Mouse (Mus musculus) kidney, adult 10 weeks (tissue): ENCODE data around the gene Trim46. TPM values are rescaled to one million over a fixed set of nuclear protein-coding genes. Genes with fewer than 3 reads are reported as not detected.

ENCODE experiments used
- polyA plus RNA-seq: library from polyadenylated mRNA; stranded (reverse); fragments of 350-450 nt; fragmentation: Illumina TruSeq; extraction: RNeasy Lipid Tissue Mini Kit (QIAGEN cat#74804); gene quantifications from one replicate; pipeline ENCODE4 v1.2.3, GENCODE M21; 2014; ENCODE audit warnings: low read depth, low replicate concordance

Gene Trim46
- polyA plus RNA-seq = not detected

DNA sequence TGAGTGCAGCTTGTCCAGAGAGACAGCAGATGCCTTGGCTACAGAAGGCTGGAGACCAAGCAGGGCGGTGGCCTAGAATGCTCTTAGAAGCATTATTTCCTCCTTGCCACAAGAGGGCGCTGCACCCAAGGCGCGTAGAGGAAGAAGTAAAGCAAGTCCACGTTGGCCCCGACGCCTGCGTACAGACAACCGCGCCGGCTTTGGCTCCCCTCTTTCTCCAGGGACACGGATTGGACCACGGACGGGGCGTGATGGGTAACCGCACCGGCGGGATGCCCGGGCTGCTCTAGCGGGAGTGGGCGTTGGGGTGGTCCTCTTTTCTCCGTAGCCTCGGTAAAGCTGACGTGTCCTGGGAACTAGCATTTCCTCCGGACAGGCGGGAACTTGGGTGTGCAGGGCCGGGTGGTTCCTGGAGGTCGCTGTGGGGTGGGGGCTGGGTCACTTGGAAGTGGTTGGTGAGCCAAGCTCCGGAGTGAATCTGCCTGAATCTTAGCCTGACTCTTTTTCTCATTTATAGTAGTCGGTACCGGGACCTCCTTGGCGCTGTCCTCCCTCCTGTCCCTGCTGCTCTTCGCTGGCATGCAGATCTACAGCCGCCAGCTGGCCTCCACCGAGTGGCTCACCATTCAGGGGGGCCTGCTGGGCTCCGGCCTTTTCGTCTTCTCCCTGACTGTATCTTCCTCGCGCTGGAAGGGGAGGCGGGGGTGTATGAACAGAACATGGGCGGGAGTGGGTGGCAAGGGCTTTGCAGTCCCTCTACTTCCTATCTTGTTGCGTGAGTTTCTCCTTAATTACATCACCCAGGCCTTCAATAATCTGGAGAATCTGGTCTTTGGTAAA, at the start of gene Trim46:
Gene Trim46 (minus strand): TSS at position 49 of the 840 bp plus-strand sequence.

DNA sequence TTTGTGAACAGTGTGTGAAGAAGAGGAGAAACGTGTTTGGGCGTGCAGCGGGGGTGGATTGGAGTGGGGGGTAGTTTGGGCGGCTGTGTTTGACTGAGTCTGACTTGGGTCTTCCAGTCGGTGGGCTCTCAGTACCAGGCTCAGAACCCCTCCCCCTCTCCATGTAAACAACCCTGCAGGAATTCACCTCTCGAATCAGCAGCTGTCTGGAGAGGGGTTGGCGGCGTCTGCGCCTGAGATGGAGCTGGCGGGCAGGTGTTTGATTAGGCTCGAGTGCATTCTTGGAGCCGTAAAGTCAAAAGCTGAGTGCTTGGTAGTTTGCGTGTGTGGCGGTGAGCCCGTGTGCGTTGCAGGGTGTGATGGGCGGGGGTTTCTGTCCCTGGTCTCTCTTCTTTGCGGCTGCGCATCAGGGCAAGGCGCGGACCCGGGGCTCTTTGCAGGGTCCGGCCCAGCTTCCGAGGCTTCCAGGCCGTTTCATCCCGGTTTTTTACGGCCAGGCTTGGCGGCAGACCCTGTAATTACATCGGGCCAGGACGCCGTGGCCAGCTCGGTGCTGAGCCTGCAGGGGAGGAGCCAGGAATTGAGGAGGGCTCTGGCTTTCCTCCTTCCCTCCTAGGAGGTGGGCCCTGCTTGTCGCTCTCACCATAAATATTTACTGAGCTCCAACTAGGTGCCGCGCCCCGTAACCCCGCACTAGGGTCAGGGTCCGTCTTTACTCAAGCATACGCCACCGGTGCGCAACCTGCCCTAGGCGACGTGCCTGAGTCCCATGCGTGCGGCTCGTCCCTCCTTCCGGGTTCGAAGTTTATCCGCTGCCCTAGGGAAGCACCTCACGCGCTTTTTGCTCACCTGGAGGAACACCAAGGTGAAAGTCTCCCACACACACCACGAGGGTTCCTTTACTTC, 34.8 kb upstream of the Trim46 start, which contains the start of gene Efna1:
Gene Efna1 (minus strand): TSS at position 537 of the 906 bp plus-strand sequence.

DNA sequence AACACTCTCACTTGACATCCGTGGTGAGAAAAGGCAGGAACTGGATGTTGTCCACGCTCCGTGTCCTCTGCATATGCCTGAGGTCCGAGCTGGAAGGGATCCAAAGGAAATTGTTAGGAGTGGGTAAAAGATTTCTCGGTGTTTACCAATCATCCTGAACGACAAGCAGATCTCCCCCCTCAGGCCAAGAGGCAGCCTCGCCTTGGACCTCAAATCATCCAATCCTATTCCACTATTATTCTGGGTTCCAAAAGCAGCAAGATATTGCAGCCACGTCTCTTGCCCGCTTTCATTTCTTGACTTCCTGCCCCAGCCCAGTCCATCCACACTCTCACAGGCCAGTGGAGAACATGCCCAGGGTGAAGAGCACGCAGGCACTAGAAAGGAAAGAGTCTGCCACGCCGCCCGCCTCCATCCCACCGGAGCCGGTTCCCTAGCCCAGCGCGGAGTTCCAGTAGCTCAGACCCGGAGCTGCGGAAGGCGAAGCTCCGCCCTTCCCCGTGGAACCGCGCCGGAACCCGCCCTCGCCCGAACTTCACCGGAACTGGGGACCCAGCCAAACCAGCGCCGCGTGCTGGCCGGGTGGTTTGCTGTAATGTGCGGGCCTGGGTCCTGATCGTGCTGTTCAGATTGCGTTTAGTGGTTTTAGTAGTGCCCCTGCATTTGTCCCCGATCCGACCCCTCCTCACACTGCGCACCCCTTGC, 24.1 kb upstream of the Trim46 start, which contains the start of gene Slc50a1:
Gene Slc50a1 (minus strand): TSS at position 520 of the 705 bp plus-strand sequence.

DNA sequence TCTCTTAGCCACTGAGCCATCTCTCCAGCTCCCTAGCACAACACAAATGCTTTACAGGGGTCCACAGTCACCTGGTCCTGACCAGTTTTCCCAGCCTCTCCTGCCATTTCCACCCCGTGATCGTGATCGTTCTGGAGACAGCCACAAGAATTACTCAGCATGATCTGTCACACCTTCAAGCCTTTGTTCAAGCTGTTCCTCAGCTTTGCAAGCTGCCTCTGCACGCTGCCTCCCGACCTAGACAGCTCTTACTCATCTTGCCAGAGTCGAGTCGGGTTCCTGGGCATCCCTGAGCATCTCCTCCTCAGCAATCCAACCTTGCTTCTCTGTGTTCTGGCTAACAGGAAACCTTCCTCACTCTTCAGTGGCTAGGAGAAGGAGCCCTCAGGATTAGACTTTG, 13.0 kb upstream of the Trim46 start, which contains the start of gene Dpm3:
Gene Dpm3 (plus strand): TSS at position 283 of the 400 bp plus-strand sequence.

DNA sequence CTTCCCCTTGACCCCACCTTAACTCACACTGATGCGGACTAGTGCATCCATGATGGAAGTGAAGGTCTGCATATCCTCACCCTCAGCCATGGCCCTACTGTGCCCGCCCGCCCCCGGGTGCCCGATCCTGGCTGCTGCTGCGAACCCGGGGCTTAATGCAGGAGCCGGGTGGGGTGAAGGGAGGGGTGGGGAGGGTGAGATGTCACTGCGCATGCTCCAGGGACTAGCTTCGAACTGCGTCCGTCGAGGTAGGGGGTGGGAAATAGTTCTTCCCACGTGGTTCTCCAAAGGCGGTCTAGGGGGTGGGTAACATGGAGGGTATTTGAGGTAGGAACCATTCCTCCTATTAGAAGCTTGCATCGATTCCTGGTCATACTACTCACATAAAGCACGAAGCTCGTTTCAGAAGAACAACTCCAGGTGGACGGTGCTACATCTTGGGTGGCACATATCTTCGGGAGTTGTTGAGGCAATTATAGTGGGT, 379 bp downstream of the Trim46 start, which contains the start of gene Krtcap2:
Gene Krtcap2 (plus strand): TSS at position 279 of the 484 bp plus-strand sequence.

DNA sequence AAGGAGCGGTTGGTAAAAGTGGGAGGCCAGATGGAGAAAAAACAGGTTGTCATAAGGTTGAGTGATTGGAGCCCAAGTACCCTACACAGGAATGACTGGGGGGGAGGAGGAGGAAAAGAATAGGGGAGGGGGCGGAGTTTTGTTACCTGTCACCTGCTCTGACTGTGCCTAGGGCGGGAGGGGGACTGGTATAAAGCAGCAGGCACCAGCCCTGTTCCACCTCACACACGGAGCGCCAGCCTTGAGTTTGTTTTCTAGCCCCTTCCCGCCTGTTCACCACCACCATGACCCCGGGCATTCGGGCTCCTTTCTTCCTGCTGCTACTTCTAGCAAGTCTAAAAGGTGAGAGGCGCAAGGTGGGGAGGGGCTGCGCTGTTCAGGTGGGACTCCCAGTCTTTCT, 17.3 kb downstream of the Trim46 start, which contains the start of gene Muc1:
Gene Muc1 (plus strand): TSS at position 222 of the 400 bp plus-strand sequence.

DNA sequence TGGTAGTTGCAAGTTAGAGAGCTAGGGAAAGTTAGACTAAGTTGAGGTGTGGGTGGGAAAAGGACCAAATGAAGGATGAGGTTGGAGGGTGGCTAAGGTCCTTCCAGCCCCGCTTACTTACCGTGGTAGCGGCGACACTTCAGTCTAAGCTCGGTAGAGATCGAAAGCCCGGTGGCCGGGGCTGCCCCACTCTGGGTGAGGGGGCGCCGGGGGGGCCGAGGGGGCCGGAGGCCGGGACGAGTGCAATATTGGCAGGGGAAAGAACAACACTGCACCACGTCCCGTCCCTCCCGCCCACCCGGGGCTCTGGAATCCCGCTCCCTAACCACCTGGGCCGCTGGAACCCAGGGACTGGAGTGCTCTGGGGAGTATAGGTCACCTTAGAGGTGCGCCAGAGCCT, 19.2 kb downstream of the Trim46 start, which contains the start of gene Mtx1:
Gene Mtx1 (minus strand): TSS at position 189 of the 400 bp plus-strand sequence.

DNA sequence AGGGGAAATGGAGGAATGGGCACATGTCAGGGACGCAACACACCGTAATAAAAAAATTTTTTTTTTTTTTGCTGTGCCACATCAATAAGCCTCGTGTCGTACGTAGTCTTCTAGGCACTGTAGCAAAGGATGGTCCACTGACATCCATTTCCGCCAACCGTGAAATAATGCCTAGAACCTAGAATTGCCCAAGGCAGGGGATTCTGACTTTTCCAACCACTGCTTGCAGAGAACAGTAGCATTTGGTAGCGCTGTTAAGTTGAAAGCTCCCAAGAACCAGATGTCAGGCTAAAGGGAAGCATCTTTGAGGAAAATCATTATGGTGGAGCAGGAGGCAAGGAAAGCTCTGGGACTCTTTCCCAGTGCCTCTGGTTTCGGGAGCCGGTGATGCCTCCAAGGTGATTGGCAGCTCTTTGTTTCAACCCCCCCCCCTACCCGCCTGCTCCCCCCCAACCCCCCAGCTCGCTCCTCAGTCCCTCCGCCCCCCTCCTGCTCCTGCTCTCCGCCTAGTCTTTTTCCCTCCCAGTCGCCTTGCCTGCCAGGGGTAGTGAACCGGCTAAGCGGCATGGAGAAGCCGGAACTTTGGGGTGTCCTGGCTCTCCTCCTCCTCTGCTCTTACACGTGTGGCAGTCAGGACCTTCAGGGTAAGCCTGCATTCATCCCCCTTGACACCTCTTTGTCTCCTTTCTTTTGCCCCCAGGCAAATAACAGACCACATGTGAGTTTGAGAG, 31.3 kb downstream of the Trim46 start, which contains the start of gene Thbs3:
Gene Thbs3 (plus strand): TSS at position 500 of the 731 bp plus-strand sequence.

DNA sequence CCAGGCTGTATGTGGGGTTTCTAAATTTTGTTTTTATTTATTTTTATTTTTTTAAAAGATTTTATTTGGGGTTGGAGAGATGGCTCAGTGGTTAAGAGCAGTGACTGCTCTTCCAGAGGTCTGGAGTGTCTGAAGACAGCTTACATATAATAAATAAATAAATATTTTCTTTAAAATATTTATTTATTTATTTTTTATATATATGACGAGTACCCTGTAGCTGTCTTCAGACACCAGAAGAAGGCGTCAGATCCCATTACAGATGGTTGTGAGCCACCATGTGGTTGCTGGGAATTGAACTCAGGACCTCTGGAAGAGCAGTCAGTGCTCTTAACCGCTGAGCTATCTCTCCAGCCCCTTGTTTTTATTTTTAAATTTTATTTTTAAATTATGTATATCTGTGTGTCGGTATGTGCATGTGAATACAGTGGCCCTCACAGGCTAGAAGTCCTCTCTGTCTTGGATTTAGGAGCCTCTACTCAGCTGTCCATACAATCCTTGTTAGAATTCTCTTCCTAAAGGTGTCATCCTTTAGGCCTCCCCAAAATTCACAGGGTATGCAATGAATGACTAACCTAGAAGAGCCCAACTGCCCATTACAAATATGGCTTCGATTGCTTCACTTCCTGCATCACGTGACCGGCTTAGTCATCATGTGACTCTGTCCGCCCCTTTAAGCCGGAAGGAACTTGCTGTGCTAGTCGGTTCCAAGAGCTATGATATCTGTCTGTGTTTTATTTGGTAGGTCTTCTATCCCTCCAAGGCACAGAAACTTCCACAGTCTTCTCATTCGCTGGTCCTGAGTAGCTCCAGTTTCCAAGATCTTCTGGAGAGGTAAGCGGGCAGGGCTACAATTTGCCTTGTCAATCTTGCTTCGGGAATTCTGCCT, 43.6 kb downstream of the Trim46 start, which contains the start of gene Gba:
Gene Gba (plus strand): TSS at position 676 of the 889 bp plus-strand sequence.

Other genes with a start within 250 kb of the Trim46 start
- gene Rusc1, start 153.0 kb downstream of the Trim46 start, polyA plus RNA-seq = 5.8 TPM
- gene Gm43738, start 145.2 kb downstream of the Trim46 start, polyA plus RNA-seq = not detected
- gene Fdps, start 144.3 kb downstream of the Trim46 start, polyA plus RNA-seq = 6.4 TPM
- 10.3 TPM for gene Pklr, start 110.2 kb downstream of the Trim46 start, polyA plus RNA-seq
- not detected for gene Hcn3, start 86.1 kb downstream of the Trim46 start, polyA plus RNA-seq
- 6.5 TPM for gene Clk2, start 81.5 kb downstream of the Trim46 start, polyA plus RNA-seq
- 7.7 TPM for gene Scamp3, start 68.8 kb downstream of the Trim46 start, polyA plus RNA-seq
- not detected for gene Fam189b, start 63.2 kb downstream of the Trim46 start, polyA plus RNA-seq
- gene Gba, start 43.4 kb downstream of the Trim46 start, polyA plus RNA-seq = 10.7 TPM
- 0.73 TPM for gene Thbs3, start 31.1 kb downstream of the Trim46 start, polyA plus RNA-seq
- gene Mtx1, start 19.2 kb downstream of the Trim46 start, polyA plus RNA-seq = 50.1 TPM
- 9.3 TPM for gene Muc1, start 17.3 kb downstream of the Trim46 start, polyA plus RNA-seq
- gene Krtcap2, start 343 bp downstream of the Trim46 start, polyA plus RNA-seq = 27.7 TPM
- gene Dpm3, start 13.0 kb upstream of the Trim46 start, polyA plus RNA-seq = not detected
- 10.2 TPM for gene Slc50a1, start 24.3 kb upstream of the Trim46 start, polyA plus RNA-seq
- gene Efna1, start 34.8 kb upstream of the Trim46 start, polyA plus RNA-seq = 8.2 TPM
- not detected for gene Efna3, start 76.7 kb upstream of the Trim46 start, polyA plus RNA-seq
- gene Efna4, start 91.7 kb upstream of the Trim46 start, polyA plus RNA-seq = not detected
- gene Adam15, start 103.7 kb upstream of the Trim46 start, polyA plus RNA-seq = 4.4 TPM
- not detected for gene Dcst2, start 115.7 kb upstream of the Trim46 start, polyA plus RNA-seq
- gene Dcst1, start 118.9 kb upstream of the Trim46 start, polyA plus RNA-seq = not detected
- gene Zbtb7b, start 148.5 kb upstream of the Trim46 start, polyA plus RNA-seq = 2.8 TPM
- gene Lenep, start 156.5 kb upstream of the Trim46 start, polyA plus RNA-seq = 1.6 TPM
- gene Flad1, start 165.6 kb upstream of the Trim46 start, polyA plus RNA-seq = 1.8 TPM
- 1.6 TPM for gene Cks1b, start 172.1 kb upstream of the Trim46 start, polyA plus RNA-seq
- gene Shc1, start 172.1 kb upstream of the Trim46 start, polyA plus RNA-seq = 16.6 TPM
- 5.3 TPM for gene Pygo2, start 183.9 kb upstream of the Trim46 start, polyA plus RNA-seq
- gene Pbxip1, start 190.4 kb upstream of the Trim46 start, polyA plus RNA-seq = 12.9 TPM
- gene Pmvk, start 208.2 kb upstream of the Trim46 start, polyA plus RNA-seq = not detected